11 mouse cellular contexts compared by ENCODE assay signal in the genomic region with DNA sequence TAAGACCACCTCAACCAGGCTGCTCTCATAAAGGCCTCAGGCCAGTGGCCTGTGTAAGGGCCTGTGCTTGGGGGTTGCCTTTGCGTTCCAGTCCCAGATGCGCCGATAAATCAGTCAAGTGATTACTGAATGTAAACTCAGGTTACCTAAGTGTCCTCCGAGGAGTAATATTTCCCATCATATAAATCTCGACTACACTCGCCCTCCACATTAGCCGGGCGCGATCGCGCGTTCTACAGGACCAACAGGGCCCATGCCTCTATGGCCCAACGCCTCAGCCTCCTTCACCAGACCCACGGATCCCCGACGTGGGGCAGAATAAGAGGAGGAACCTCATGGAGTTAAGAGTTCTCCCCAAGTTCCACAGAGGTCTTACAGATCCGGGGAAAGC. TPM values are rescaled to one million over a fixed set of nuclear protein-coding genes. Genes with fewer than 3 reads are reported as not detected.
DNase-seq lines count a peak whose midpoint lies in the region; ATAC-seq lines count a peak whose summit lies in the region.
"Had no signal": no experiment of that assay in that cellular context is flagged by ENCODE, and none has a peak within 500 bp of the region (broad histone marks: within the 10 kb centered on the region; RNA-seq: fewer than 3 reads in every experiment).

No protein-coding gene starts in this region.

- H3K9ac ChIP-seq in forebrain, embryonic 12.5 days = peak overlapping the region; percentile 96

- no peaks in the 10 kb centered on the region for H3K9me3 ChIP-seq in forebrain, embryonic 12.5 days

- ATAC-seq in forebrain, embryonic 12.5 days (ENCODE audit: low FRiP score) = no peak
- ATAC-seq in frontal cortex, adult (ENCODE audit: low TSS enrichment) = no peak

- peak overlapping the region; percentile 76 for H3K4me2 ChIP-seq in forebrain, embryonic 12.5 days

- peak; percentile 8 for DNase-seq in thymus, postnatal 4 days
- no peak for DNase-seq in thymus, adult 18-20 months
- peak; percentile 60 for DNase-seq in mesoderm, embryonic 11.5 days (ENCODE audit: low read depth, low spot score)
- DNase-seq in layer of hippocampus, adult 9-11 months = no peak
- no peak for DNase-seq in adrenal gland, adult 2 months
- DNase-seq in right cerebral cortex, postnatal 36 days (ENCODE audit: low spot score in 2 of 2) = no peak

- no peaks in the 10 kb centered on the region for H3K36me3 ChIP-seq in forebrain, embryonic 12.5 days (replicated peaks)

- 4% methylated on average over 17 of the region's 17 CpGs for WGBS in forebrain, embryonic 12.5 days

- peaks cover 59% of the 10 kb centered on the region for H3K27me3 ChIP-seq in forebrain, embryonic 12.5 days

- H3K27ac ChIP-seq in forebrain, embryonic 12.5 days = peak overlapping the region; percentile 99
- H3K27ac ChIP-seq: stomach, postnatal 0 days had no signal

- peak overlapping the region; percentile 72 for H3K4me3 ChIP-seq in forebrain, embryonic 12.5 days (replicated peaks)

- peaks cover 42% of the 10 kb centered on the region for H3K4me1 ChIP-seq in forebrain, embryonic 12.5 days

RNA-seq across cellular contexts. Expression of gene Zic5, which starts 2.8 kb away (rescaled TPM):
- polyA plus RNA-seq in forebrain, embryonic 12.5 days (2016; fragmentation: Nextera tagmentation; extraction: Ambion mirVana) = 18.6 and 25.8 TPM in 2 replicates
- not detected for total RNA-seq in adrenal gland, adult 2 months (2021)
- polyA plus RNA-seq in adrenal gland, adult 2 months (2012; rRNA removed) = 0.02 TPM in 1 of 2 replicates, not detected in the other
- total RNA-seq: heart, adult 8-10 months had no signal
- polyA plus RNA-seq: stomach, postnatal 0 days had no signal

RNA-seq across cellular contexts. Expression of gene Gm5089, which starts 11.8 kb away (rescaled TPM):
- polyA plus RNA-seq in forebrain, embryonic 12.5 days (2016; fragmentation: Nextera tagmentation; extraction: Ambion mirVana) = 1.6 and 2.1 TPM in 2 replicates
- total RNA-seq in adrenal gland, adult 2 months (2021) = not detected
- not detected in 2 replicates for polyA plus RNA-seq in adrenal gland, adult 2 months (2012; rRNA removed)
- total RNA-seq: heart, adult 8-10 months had no signal
- polyA plus RNA-seq: stomach, postnatal 0 days had no signal

RNA-seq across cellular contexts. Expression of gene Zic2, which starts 12.6 kb away (rescaled TPM):
- polyA plus RNA-seq in forebrain, embryonic 12.5 days (2016; fragmentation: Nextera tagmentation; extraction: Ambion mirVana) = 12.7 and 16.3 TPM in 2 replicates
- not detected for total RNA-seq in adrenal gland, adult 2 months (2021)
- polyA plus RNA-seq in adrenal gland, adult 2 months (2012; rRNA removed) = 0.10 and 0.41 TPM in 2 replicates
- polyA plus RNA-seq: stomach, postnatal 0 days had no signal

RNA-seq across cellular contexts. Expression of gene Gm10837, which starts 27.7 kb away (rescaled TPM):
- 0.36 and 0.59 TPM in 2 replicates for polyA plus RNA-seq in forebrain, embryonic 12.5 days (2016; fragmentation: Nextera tagmentation; extraction: Ambion mirVana)
- total RNA-seq in adrenal gland, adult 2 months (2021) = not detected
- polyA plus RNA-seq in adrenal gland, adult 2 months (2012; rRNA removed) = not detected in 2 replicates
- total RNA-seq: heart, adult 8-10 months; left cerebral cortex, postnatal 10 days had no signal
- polyA plus RNA-seq: stomach, postnatal 0 days had no signal

Comparison
In these comparisons a context has a peak if more than half of its experiments do, and no peak if none do; other contexts are left out.
1. DNase-seq: peak in thymus, postnatal 4 days (single experiment) and mesoderm, embryonic 11.5 days (single experiment); none in thymus, adult 18-20 months (0 of 2), layer of hippocampus, adult 9-11 months (single experiment), adrenal gland, adult 2 months (single experiment) and right cerebral cortex, postnatal 36 days (0 of 2).
2. RNA of gene Zic5, which starts 2.8 kb away (polyA plus RNA-seq): 18.6 to 25.8 TPM in forebrain, embryonic 12.5 days; 0.02 TPM in adrenal gland, adult 2 months; every median in the first group is over 10 times any median in the second.